ENCODE assay signal across 8 mouse cellular contexts in genomic region chr3:109124091-109124490, GRCm38 (mm10). TPM values are rescaled to one million over a fixed set of nuclear protein-coding genes. Genes with fewer than 3 reads are reported as not detected.
DNase-seq lines count a peak whose midpoint lies in the region; ATAC-seq and TF ChIP-seq lines count a peak whose summit lies in the region.

No protein-coding gene starts in this region.

- H3K9me3 ChIP-seq in kidney, embryonic 15.5 days (replicated peaks): no peaks in the 10 kb centered on the region
- no peaks in the 10 kb centered on the region for H3K9me3 ChIP-seq in embryonic facial prominence, embryonic 13.5 days
- no peaks in the 10 kb centered on the region for H3K9me3 ChIP-seq in hindbrain, postnatal 0 days (ENCODE audit: low read length)

- H3K4me2 ChIP-seq in kidney, embryonic 15.5 days: peak overlapping the region; percentile 79
- H3K4me2 ChIP-seq in embryonic facial prominence, embryonic 13.5 days: peak overlapping the region; percentile 67
- peak overlapping the region; percentile 96 for H3K4me2 ChIP-seq in hindbrain, postnatal 0 days (ENCODE audit: low read depth, low read length)

- no peak for TF ChIP-seq POLR2A in kidney, adult 2 months (IDR thresholded peaks at IDR 0.05; ENCODE audit: low read depth, low read length)

- ATAC-seq in kidney, embryonic 15.5 days (replicated peaks; ENCODE audit: low FRiP score): no peak
- no peak for ATAC-seq in embryonic facial prominence, embryonic 13.5 days (ENCODE audit: insufficient number of reproducible peaks, insufficient read depth, low FRiP score, low TSS enrichment, low read depth)
- ATAC-seq in hindbrain, postnatal 0 days: no peak

- peaks cover 7% of the 10 kb centered on the region for H3K36me3 ChIP-seq in kidney, embryonic 15.5 days
- peaks cover 12% of the 10 kb centered on the region for H3K36me3 ChIP-seq in embryonic facial prominence, embryonic 13.5 days
- H3K36me3 ChIP-seq in hindbrain, postnatal 0 days (ENCODE audit: insufficient read depth, low read length): no peaks in the 10 kb centered on the region
- H3K36me3 ChIP-seq in kidney, adult 2 months (ENCODE audit: control insufficient read depth, insufficient read depth, low read length): no peaks in the 10 kb centered on the region

- peaks cover 28% of the 10 kb centered on the region for H3K4me1 ChIP-seq in kidney, embryonic 15.5 days
- H3K4me1 ChIP-seq in embryonic facial prominence, embryonic 13.5 days: peaks cover 19% of the 10 kb centered on the region
- no peaks in the 10 kb centered on the region for H3K4me1 ChIP-seq in hindbrain, postnatal 0 days (ENCODE audit: insufficient read depth, low read length)
- H3K4me1 ChIP-seq in kidney, adult 2 months (ENCODE audit: control insufficient read depth, insufficient read depth, low read length): no peaks in the 10 kb centered on the region

- TF ChIP-seq CTCF in hindbrain, postnatal 0 days (IDR thresholded peaks at IDR 0.05; ENCODE audit: low read depth): no peak
- no peak for TF ChIP-seq CTCF in kidney, adult 2 months (conservative IDR thresholded peaks at IDR 0.05; ENCODE audit: insufficient read depth, insufficient read length, low read depth, low read length)

- DNase-seq in kidney, adult 18-20 months: no peak
- no peak for DNase-seq in hindbrain, postnatal 0 days (ENCODE audit: low spot score)
- peak; percentile 27 for DNase-seq in naive thymus-derived CD4-positive, alpha-beta T cell, adult 2 months (ENCODE audit: low read depth)
- DNase-seq in gastrocnemius, adult 18-20 months (ENCODE audit: low spot score): no peak
- no peak for DNase-seq in ovary, postnatal 14 days (ENCODE audit: low spot score)
- DNase-seq in kidney, adult 2 months: no peak

- 44% methylated on average over 4 of the region's 4 CpGs for whole genome bisulfite sequencing in kidney, embryonic 15.5 days
- 27% methylated on average over 4 of the region's 4 CpGs for WGBS in embryonic facial prominence, embryonic 13.5 days
- 55% methylated on average over 4 of the region's 4 CpGs for WGBS in hindbrain, postnatal 0 days
- 50% methylated on average over 4 of the region's 4 CpGs for WGBS in kidney, adult 2 months

- no peaks in the 10 kb centered on the region for H3K27me3 ChIP-seq in kidney, embryonic 15.5 days
- H3K27me3 ChIP-seq in embryonic facial prominence, embryonic 13.5 days: no peaks in the 10 kb centered on the region
- H3K27me3 ChIP-seq in hindbrain, postnatal 0 days (ENCODE audit: insufficient read depth, low read length): no peaks in the 10 kb centered on the region
- no peaks in the 10 kb centered on the region for H3K27me3 ChIP-seq in kidney, adult 2 months (replicated peaks; ENCODE audit: control insufficient read depth, insufficient read depth, low read length)

- no peak overlapping the region for H3K27ac ChIP-seq in kidney, embryonic 15.5 days
- H3K27ac ChIP-seq in embryonic facial prominence, embryonic 13.5 days: peak overlapping the region; percentile 90; the same call in 1 of the 2 replicates
- H3K27ac ChIP-seq in hindbrain, postnatal 0 days: no peak overlapping the region
- no peak overlapping the region for H3K27ac ChIP-seq in kidney, adult 2 months (ENCODE audit: insufficient read depth, low read depth, low read length)

- H3K9ac ChIP-seq in kidney, embryonic 15.5 days: no peak overlapping the region; the same call in 1 of the 2 replicates
- H3K9ac ChIP-seq in embryonic facial prominence, embryonic 13.5 days: peak overlapping the region; percentile 97
- no peak overlapping the region for H3K9ac ChIP-seq in hindbrain, postnatal 0 days (replicated peaks; ENCODE audit: low read length)

- H3K4me3 ChIP-seq in kidney, embryonic 15.5 days (replicated peaks): peak overlapping the region; percentile 81
- H3K4me3 ChIP-seq in embryonic facial prominence, embryonic 13.5 days: peak overlapping the region; percentile 92
- H3K4me3 ChIP-seq in hindbrain, postnatal 0 days (ENCODE audit: low read length): no peak overlapping the region; the same call in 1 of the 2 replicates
- no peak overlapping the region for H3K4me3 ChIP-seq in kidney, adult 2 months (ENCODE audit: insufficient read depth, low read depth, low read length)

RNA-seq across cellular contexts. Expression of gene Slc25a24, which starts 1.1 kb away (rescaled TPM):
- polyA plus RNA-seq in kidney, embryonic 15.5 days (2015; fragmentation: Nextera tagmentation; extraction: Ambion mirVana): 25.3 and 26.5 TPM in 2 replicates
- 44.3 and 47.7 TPM in 2 replicates for polyA plus RNA-seq in embryonic facial prominence, embryonic 13.5 days (2015; fragmentation: Nextera tagmentation; extraction: Ambion mirVana)
- 3.0 TPM in 2 replicates for total RNA-seq in hindbrain, postnatal 0 days (2014; rRNA removed)
- polyA plus RNA-seq in hindbrain, postnatal 0 days (2015; fragmentation: Nextera tagmentation; extraction: Ambion mirVana): 3.1 and 3.4 TPM in 2 replicates
- 1 to 10 TPM; 3.2 to 3.8 TPM for total RNA-seq in gastrocnemius, adult 18-20 months (2021)
- polyA plus RNA-seq in kidney, adult 2 months (2012; rRNA removed): 1.6 and 1.9 TPM in 2 replicates

RNA-seq across cellular contexts. Expression of gene Slc25a54, which starts 43.8 kb away (rescaled TPM):
- polyA plus RNA-seq in kidney, embryonic 15.5 days (2015; fragmentation: Nextera tagmentation; extraction: Ambion mirVana): not detected in 2 replicates
- not detected in 2 replicates for polyA plus RNA-seq in embryonic facial prominence, embryonic 13.5 days (2015; fragmentation: Nextera tagmentation; extraction: Ambion mirVana)
- total RNA-seq in hindbrain, postnatal 0 days (2014; rRNA removed): not detected in 2 replicates
- polyA plus RNA-seq in hindbrain, postnatal 0 days (2015; fragmentation: Nextera tagmentation; extraction: Ambion mirVana): not detected in 2 replicates
- total RNA-seq in gastrocnemius, adult 18-20 months (2021): not detected
- polyA plus RNA-seq in kidney, adult 2 months (2012; rRNA removed): not detected in 2 replicates

Comparison
In these comparisons a context has a peak if more than half of its experiments do, and no peak if none do; other contexts are left out.
1. H3K4me3 ChIP-seq: peak in kidney, embryonic 15.5 days (single experiment) and embryonic facial prominence, embryonic 13.5 days (single experiment); none in hindbrain, postnatal 0 days (single experiment) and kidney, adult 2 months (single experiment).
2. Peak in every context shown above with its lines, with median percentiles within 50 percentile points of each other: H3K4me2 ChIP-seq.